Mouse (Mus musculus): ENCODE measurements around the gene Pdzph1.
A peak's percentile ranks its signal among the peaks of the same experiment; 100 is the strongest.

Pdzph1 gene

DNA sequence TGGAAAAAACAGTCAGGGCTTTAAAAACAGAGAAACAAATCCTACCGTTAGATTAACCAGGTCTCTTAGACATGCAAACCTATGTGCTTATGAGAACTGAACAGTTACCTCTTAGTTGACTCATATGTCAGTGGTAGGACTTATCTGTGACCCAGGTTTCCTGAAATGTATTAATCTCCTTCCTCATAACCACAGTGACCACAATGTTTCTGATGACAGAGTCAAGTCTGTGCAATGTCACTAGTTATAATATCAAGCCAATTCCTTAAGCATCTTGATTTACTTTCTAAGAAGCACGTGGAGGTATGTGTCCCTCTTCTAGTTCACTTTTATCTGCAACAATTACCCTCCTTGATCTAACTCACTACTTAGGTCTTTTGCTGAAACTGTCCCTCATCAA lies 68.4 kb downstream of the Pdzph1 start:
- DNase-seq (ENCODE audit: low read depth, low spot score): no peak

DNA sequence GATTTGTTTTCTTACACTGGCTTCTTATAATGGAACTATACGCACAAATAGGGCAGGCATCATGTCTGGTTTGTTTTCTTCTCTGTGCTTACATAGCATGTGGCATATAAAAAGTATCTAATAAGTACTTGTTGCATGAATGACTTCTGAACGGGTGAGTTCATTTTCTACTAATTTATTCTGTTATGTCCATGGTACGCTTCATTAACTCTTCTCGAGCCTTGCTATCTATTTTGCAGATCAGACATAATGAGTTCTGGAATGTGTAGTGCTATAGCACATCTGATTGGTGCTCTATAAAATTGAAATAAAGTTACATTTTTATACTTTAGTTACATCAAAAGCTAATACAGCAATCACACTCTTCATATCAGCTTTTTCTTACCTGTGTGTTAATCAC lies 71.2 kb downstream of the Pdzph1 start:
- no peak for DNase-seq (ENCODE audit: low read depth, low spot score)

DNA sequence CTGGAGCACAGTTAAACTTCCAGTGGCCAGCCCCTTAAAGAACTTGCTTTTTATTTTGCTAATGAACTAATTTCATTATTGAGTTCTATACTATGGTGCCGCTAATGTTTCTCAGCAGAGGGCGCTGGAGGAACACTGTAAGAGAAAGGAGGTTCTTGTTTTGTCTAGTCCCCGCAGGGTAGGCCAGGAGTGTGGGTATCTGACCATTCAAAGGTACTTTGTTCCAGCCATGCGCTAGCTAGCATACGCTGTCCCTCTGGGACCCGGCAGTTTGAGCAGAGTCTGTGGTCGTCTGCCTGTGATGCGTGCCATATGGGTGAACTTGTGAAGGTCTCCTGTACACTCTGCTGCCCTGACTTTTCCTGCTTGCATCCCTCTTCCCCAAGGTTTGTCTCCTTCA lies 72.1 kb downstream of the Pdzph1 start:
- DNase-seq (ENCODE audit: low read depth, low spot score): peak; percentile 72

DNA sequence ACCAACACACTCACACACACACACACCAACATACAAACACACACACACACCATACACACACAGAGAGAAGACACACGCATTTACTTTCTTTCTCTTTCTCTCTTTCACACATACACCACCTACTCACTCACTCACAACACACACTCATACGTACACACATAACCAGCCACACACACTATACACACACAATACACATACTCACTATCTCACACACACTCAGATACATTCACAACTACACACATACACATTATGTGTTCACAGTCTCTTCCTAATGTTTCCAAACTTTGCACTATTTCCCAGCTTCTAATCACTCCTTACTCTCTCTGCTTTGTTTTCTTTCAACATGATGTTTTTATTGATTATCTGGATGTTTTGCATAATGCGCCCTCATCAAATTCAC lies 72.6 kb downstream of the Pdzph1 start:
- no peak for DNase-seq (ENCODE audit: low read depth, low spot score)

DNA sequence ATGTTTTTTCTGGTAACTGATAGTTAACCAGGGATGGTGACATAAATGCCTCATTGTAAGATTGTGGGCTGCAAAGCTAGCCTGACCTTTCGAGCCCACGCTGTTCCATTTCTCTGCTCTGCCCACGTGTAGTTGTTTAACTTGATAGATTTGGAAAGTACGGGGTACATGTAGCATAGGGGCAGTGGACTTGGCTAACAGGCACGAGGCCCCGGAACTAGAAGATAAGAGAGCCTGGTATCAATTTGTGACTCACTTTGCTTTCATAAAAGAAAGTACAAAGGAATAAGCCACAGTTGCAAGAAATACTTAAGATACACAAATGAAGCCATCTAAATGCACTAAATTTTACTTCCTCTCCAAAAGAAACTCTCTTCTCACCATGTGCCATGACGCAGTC lies 79.6 kb downstream of the Pdzph1 start:
- DNase-seq (ENCODE audit: low read depth, low spot score): no peak

DNA sequence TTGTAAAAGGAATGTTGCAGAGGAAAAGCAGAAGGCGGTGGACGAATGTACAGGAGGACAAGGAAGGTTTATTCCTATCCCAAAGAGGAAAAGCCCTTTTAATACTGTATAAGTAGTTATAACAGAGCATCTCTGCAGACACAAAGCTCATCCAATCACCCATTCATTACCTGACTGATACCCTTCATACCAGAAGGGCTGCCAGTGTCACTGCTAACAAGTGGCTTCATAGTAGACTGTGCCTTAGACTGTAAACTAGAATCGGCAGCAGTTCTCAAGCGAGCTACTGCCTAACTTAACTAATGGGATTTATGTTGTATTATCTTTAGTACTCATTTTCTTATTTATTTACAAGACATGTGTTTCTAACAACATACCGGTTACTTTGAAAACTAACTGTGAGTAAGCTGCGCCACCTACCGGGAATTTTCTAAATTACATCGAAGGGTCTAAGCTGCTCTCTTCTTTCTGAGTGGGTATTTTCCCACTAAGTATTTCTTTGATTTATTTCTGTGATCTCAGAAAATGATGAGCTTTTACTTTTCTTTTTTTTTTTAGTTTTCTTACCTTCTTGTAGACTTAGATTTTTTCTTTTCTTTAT lies 82.0 kb downstream of the Pdzph1 start:
- peak; percentile 52 for DNase-seq (ENCODE audit: low read depth, low spot score)

DNA sequence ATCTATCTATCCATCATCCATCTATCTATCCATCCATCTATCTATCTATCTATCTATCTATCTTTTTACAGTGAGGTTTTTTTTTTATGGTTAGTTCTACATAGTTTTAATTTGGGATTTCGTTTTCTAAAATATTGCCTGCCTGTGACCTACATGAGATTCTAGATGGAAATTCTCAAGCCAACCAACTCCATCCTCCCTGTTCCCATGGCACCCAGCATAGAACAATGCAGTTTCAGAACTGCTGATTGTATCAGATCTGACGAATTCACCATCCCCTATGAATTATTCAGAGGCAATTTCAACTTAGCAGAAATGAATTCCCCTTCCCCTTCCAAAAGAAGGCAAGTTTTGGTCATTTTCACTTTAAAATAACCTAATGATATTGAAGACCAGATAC lies 85.2 kb downstream of the Pdzph1 start:
- no peak for DNase-seq (ENCODE audit: low read depth, low spot score)

DNA sequence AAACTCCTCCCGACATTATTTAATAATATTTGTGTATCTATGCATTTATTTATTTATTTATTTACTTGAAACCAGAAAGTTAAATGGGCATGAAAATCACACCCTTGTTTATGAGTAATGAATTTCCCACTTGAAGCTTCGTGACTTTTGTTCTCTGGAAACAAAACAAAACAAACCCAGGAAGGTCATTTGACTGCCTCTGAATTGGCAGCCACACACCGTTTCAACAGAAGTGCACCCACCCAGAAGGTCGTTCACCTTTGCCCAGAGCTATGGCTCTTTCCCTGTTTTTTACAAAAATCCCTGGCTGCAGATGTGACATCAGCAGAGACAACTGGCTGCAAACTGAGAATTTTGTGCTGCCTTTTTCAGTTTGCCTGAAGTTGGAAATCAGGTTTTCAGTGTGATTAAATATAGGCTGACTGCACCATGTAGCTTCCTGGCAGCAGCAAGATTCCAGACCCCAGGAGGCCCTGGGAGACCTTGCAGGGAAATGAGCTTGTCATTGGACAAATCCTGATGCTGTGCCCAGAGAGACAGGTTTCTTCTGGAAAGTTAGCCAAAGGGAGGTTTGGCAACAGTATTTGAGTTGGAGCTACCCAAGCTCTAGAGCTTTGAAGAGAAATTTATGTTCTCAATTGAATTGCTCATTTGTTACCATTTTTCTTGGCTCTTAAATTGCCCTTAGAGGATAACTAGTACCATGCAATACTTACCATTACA lies 99.5 kb downstream of the Pdzph1 start:
- no peak for DNase-seq (ENCODE audit: low read depth, low spot score)

DNA sequence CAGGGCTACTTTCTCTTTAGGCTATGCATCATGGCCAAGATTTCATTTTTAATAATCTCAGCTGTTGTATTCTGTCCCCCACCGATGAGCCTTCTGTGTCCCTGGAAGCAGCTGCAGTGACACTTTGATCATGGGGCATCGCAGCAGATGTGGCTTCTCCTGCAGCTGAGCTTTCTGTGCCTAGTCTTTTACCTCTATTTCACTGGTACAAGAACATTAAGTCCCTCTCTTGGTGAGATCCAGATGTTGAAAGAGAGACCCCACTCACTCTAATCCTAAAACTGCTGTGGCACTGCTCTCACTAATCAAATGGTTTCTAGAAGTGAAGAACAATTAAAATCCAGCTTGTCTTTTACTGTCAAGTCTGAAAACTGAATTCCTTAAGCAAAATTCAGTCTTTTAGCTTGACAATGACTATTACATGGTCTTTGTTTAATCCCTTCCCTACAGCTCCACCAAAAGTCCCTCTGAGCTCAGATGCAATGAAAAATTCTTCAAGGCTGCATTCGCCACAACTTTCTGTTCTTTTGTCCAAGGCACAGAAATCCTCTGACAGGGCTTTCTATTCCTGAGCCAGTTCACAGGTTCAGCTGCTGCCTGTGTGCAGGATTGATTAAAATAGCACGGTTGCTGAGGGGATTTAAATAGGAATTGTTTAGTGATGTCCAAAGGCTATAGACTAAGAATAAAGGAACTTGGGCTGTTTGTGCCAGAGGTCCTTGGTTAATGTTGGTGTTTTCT lies 101.1 kb downstream of the Pdzph1 start:
- DNase-seq (ENCODE audit: low read depth, low spot score): no peak

DNA sequence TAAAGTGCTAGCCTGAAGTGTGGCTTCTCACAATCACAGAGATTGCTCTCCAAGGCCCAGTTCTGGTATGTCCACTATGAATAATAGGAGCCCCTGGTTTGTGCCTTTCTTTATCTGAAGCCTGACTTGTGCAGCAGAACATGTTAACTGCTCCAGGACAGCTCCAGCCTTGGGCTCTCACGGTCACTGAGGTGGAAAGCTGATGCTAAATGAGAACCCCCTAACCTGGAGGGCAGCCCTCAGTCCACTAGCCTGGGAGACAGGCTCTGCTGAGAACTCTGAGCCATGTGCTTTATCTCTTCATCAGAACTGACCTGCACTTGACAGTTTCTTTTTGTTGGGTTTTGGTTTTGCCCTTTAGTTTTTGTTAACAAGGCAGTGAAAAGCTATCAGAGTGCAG lies 106.8 kb downstream of the Pdzph1 start:
- no peak for DNase-seq (ENCODE audit: low read depth, low spot score)

DNA sequence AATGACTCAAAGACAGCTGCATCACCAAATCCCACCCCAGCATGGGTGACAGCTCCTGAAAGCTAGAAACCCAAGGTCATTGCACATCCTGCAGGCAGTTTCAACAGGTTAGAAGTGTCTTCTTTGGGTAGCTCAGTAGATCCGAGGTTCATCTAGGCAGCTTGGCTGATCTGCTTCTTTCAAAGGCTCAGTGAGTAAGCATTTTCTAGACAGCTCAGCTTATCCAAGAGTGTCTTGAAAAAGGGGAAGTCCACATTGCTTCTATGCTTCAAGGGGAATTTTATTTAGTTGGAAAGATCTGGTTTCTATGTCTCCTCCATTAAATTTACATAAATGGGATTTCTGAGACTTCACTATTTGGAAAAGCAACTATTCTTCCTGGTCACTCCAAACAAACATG lies 117.8 kb downstream of the Pdzph1 start:
- no peak for DNase-seq (ENCODE audit: low read depth, low spot score)

DNA sequence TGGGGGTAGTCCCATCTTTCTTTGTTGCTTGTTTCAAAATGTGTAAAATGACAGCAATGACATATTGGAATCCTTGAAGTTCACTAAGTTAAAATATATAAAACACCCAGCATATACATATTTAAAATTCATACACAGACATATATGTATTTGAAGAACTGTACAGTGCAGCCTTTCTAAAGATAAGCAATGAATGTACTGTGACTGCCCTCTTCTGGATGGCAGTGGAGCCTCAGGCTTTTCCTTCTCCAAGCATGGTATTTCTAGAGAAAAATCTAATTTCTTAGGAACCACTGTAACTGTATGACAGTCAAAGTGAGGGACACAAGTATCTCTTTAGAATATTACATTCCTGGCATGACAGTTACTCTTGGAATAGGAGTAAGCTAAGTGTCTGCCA lies 120.4 kb downstream of the Pdzph1 start:
- DNase-seq (ENCODE audit: low read depth, low spot score): no peak

All from ES-CJ7 (cell line).